Mouse (Mus musculus) embryonic facial prominence, embryonic 11.5 days (tissue): Measurements from ENCODE around the gene Sel1l. TPM values are rescaled to one million over a fixed set of nuclear protein-coding genes. Genes with fewer than 3 reads are reported as not detected.

Experiments used
- ATAC-seq: fragments of 200-750 bp; cut with Nextera tagmentation; replicated peaks from 2 replicates; pipeline ENCODE4 v1.8.0; 2017; ENCODE audit warnings: low read depth; ENCODE audit not compliant: insufficient number of reproducible peaks, low FRiP score, low TSS enrichment
- DNase-seq: peaks from one replicate; pipeline ENCODE4 v3.0.0-alpha.2; 2015; ENCODE audit warnings: low spot score
- H3K27ac ChIP-seq: fragments of 300-500 bp; sonication (generic); replicated peaks from 2 replicates; pipeline ENCODE4 v1.5.1; 2014; ENCODE audit warnings: mild to moderate bottlenecking, low read depth, low read length, control low read depth
- H3K27me3 ChIP-seq: fragments of 300-500 bp; sonication (generic); 2 replicates; pipeline ENCODE4 v1.6.1; 2014; ENCODE audit warnings: mild to moderate bottlenecking, low read length, moderate library complexity, mixed read lengths; ENCODE audit not compliant: control insufficient read depth, insufficient read depth
- H3K36me3 ChIP-seq: fragments of 300-500 bp; sonication (generic); replicated peaks from 2 replicates; pipeline ENCODE4 v1.6.1; 2014; ENCODE audit warnings: low read depth, mild to moderate bottlenecking, low read length, moderate library complexity, mixed read lengths; ENCODE audit not compliant: control insufficient read depth, insufficient read depth
- H3K4me1 ChIP-seq: fragments of 300-500 bp; sonication (generic); 2 replicates; pipeline ENCODE4 v1.6.1; 2014; ENCODE audit warnings: low read length, mixed read lengths; ENCODE audit not compliant: control insufficient read depth, insufficient read depth
- H3K4me2 ChIP-seq: fragments of 300-500 bp; sonication (generic); 2 replicates; pipeline ENCODE4 v1.6.1; 2014; ENCODE audit warnings: low read depth, mild to moderate bottlenecking, control low read depth, low read length, moderate library complexity
- H3K4me3 ChIP-seq: fragments of 300-500 bp; sonication (generic); 2 replicates; pipeline ENCODE4 v1.5.1; 2014; ENCODE audit warnings: low read depth, low read length, control low read depth
- H3K9ac ChIP-seq: fragments of 300-500 bp; sonication (generic); replicated peaks from 2 replicates; pipeline ENCODE4 v1.6.1; 2014; ENCODE audit warnings: mild to moderate bottlenecking, control low read depth, low read length
- H3K9me3 ChIP-seq: fragments of 300-500 bp; sonication (generic); replicated peaks from 2 replicates; pipeline ENCODE4 v1.6.1; 2016; ENCODE audit warnings: mild to moderate bottlenecking, low read length, inconsistent platforms, mixed read lengths; ENCODE audit not compliant: control insufficient read depth
- WGBS: fragments of 180-500 bp; shearing (Covaris S2); extraction: QIAGEN DNeasy Blood & Tissue Kit; methylation state at CpG from one replicate; pipeline ENCODE4 v1.1.7; 2014; 5-methylcytosine and 5-hydroxymethylcytosine counted together
- polyA plus RNA-seq: library from polyadenylated mRNA; unstranded; fragments of >200 nt; fragmentation: Nextera tagmentation; extraction: Ambion mirVana; gene quantifications from 2 replicates; pipeline ENCODE4 v1.2.1, GENCODE M21; 2014

Sel1l gene
- polyA plus RNA-seq, 1 experiment from 2014 or later: 68.8 TPM

DNA sequence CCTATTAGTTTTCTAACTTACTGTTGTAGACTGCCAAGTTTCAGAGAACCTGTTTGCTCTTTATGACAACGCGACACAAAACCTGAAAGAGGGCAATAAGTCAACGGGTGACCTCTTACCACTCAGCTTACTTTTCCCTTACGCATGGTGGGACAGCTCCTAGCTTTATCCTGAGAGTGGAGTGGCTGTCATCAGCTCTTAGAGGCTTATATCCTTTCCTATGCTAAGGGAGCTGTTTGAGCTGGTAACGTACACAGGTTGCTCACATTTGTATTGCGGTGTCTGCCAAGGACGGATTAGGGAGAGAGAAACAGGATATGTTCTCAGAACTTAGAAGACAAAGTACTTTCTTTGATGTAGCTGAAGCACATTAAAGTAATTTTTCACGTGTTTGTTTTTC is 5.4 kb upstream of the Sel1l start:
- no peak overlapping the region for H3K4me3 ChIP-seq
- H3K27ac ChIP-seq: no peak overlapping the region
- DNase-seq: no peak
- H3K27me3 ChIP-seq: no peaks in the 10 kb centered on the region
- no peaks in the 10 kb centered on the region for H3K36me3 ChIP-seq
- H3K9ac ChIP-seq: no peak overlapping the region
- no peak overlapping the region for H3K4me2 ChIP-seq
- no peaks in the 10 kb centered on the region for H3K4me1 ChIP-seq
- ATAC-seq: no peak
- 65% methylated on average over 8 of the region's 8 CpGs for WGBS
- no peaks in the 10 kb centered on the region for H3K9me3 ChIP-seq

DNA sequence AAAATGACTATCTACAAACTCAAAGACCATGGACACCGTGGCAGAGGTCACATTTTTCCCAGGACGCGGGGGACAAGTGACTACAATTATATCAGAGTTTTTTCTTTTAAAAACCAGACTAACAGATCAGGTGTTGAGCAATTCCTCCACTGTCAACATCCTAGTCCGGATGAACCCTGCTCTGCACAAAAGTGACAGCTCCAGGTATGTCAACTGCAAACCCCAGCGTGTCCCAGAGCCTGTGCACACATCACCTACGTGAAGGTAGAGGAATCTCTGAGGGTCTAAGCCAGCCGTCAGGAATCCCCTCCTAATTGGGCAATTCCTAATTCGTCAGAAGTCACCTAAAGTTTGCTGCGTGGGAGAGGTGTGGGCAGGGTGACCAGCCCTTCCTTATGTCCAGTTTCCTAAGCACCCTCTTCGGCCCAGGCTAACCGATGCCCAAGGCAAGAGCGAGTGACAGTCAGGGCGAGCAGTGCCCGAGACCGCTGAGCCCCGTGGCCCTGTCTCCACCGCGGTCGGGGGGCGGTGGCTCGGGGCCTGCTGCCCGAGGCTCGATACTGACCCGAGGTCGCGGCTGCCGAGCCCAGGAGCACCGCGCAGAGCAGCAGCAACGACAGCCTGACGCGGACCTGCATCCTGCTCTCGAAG is 438 bp downstream of the Sel1l start:
- H3K27ac ChIP-seq: no peak overlapping the region
- WGBS: 3% methylated on average over 33 of the region's 33 CpGs
- peak overlapping the region; percentile 80 for H3K9ac ChIP-seq
- no peaks in the 10 kb centered on the region for H3K9me3 ChIP-seq
- H3K36me3 ChIP-seq: no peaks in the 10 kb centered on the region
- H3K4me2 ChIP-seq: peak overlapping the region; percentile 86
- no peaks in the 10 kb centered on the region for H3K27me3 ChIP-seq
- DNase-seq: no peak
- no peaks in the 10 kb centered on the region for H3K4me1 ChIP-seq
- peak; percentile 72 for ATAC-seq
- peak overlapping the region; percentile 86 for H3K4me3 ChIP-seq

GRCm38 (mm10) chr12:91846038-91846437 is 2.9 kb downstream of the Sel1l start:
- Histone ChIP-seq H3K36me3 (no peaks in the 10 kb centered on the region), H3K9me3 (no peaks in the 10 kb centered on the region), H3K4me2 (no peak overlapping the region), H3K9ac (no peak overlapping the region), H3K27me3 (no peaks in the 10 kb centered on the region), H3K27ac (no peak overlapping the region), H3K4me1 (no peaks in the 10 kb centered on the region), H3K4me3 (no peak overlapping the region)
- DNase-seq (no peak), ATAC-seq (no peak)
- WGBS: 93% methylated on average over 6 of the region's 6 CpGs

DNA sequence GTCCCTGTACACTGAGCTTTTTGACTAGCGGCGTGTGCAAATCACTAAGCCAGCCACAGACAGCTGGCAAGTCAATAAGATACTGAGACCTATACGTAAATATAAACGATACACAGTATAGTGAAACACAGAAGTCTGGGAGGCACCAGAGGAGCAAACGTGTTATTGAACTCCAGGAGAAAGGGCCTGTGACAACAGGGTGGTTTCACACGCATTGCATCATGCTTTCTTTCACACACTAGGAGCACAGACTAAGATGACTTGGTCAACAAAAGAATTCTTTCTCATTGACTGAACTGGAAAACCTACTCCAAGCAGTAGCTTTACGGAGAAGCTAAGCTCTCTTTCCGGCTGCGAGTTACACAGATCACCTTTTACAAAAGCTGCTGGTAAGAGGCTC is 3.6 kb downstream of the Sel1l start:
- ATAC-seq (no peak), DNase-seq (no peak)
- Histone ChIP-seq H3K9me3 (no peaks in the 10 kb centered on the region), H3K27ac (no peak overlapping the region), H3K4me3 (no peak overlapping the region), H3K4me2 (no peak overlapping the region), H3K4me1 (no peaks in the 10 kb centered on the region), H3K36me3 (no peaks in the 10 kb centered on the region), H3K27me3 (no peaks in the 10 kb centered on the region), H3K9ac (no peak overlapping the region)
- WGBS: 90% methylated on average over 9 of the region's 9 CpGs

GRCm38 (mm10) chr12:91844542-91844941 is 4.4 kb downstream of the Sel1l start:
- no peak overlapping the region for H3K27ac ChIP-seq
- 36% methylated on average over 4 of the region's 4 CpGs for WGBS
- no peaks in the 10 kb centered on the region for H3K4me1 ChIP-seq
- no peaks in the 10 kb centered on the region for H3K9me3 ChIP-seq
- DNase-seq (no peak), ATAC-seq (no peak)
- no peaks in the 10 kb centered on the region; the same call in 1 of the 2 replicates for H3K36me3 ChIP-seq
- no peak overlapping the region for H3K4me3 ChIP-seq
- no peaks in the 10 kb centered on the region for H3K27me3 ChIP-seq
- H3K4me2 ChIP-seq: no peak overlapping the region
- no peak overlapping the region for H3K9ac ChIP-seq

DNA sequence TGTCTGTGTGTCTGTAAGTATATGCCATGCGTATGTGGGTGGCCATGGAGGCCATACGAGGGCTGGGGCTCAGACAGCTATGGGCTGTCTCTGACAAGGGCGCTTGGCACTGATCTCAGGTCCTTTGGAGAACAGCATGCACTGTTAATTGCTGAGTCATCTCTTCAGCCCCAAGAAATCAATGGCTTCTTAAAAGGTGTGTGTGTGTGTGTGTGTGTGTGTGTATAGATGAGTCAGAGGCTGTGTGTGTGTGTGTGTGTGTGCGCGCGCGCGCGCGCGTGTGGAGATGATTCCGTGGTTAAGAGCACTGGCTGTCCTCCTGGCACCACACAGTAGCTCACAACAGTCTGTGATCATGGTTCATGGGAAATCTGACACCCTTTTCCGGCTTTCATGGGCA is 5.1 kb downstream of the Sel1l start:
- Histone ChIP-seq H3K4me3 (no peak overlapping the region), H3K9me3 (no peaks in the 10 kb centered on the region), H3K4me1 (no peaks in the 10 kb centered on the region), H3K4me2 (no peak overlapping the region), H3K36me3 (peaks cover 2% of the 10 kb centered on the region; the same call in 1 of the 2 replicates), H3K27ac (no peak overlapping the region), H3K27me3 (no peaks in the 10 kb centered on the region), H3K9ac (no peak overlapping the region)
- DNase-seq (no peak), ATAC-seq (no peak)
- WGBS: 94% methylated on average over 13 of the region's 13 CpGs

GRCm38 (mm10) chr12:91841714-91842113 is 7.2 kb downstream of the Sel1l start:
- no peak overlapping the region for H3K4me3 ChIP-seq
- H3K9ac ChIP-seq: no peak overlapping the region
- no peaks in the 10 kb centered on the region for H3K27me3 ChIP-seq
- no peak for ATAC-seq
- H3K27ac ChIP-seq: no peak overlapping the region
- no peak overlapping the region for H3K4me2 ChIP-seq
- peaks cover 4% of the 10 kb centered on the region; the same call in 1 of the 2 replicates for H3K36me3 ChIP-seq
- H3K4me1 ChIP-seq: no peaks in the 10 kb centered on the region
- 89% methylated on average over 6 of the region's 6 CpGs for WGBS
- DNase-seq: no peak
- H3K9me3 ChIP-seq: no peaks in the 10 kb centered on the region

- 65% methylated on average over 7 of the region's 7 CpGs for WGBS
- H3K27me3 ChIP-seq: no peaks in the 10 kb centered on the region
- DNase-seq: no peak
Observed at GRCm38 (mm10) chr12:91838261-91838660, 10.7 kb downstream of the Sel1l start.

More at GRCm38 (mm10) chr12:91838261-91838660, 10.7 kb downstream of the Sel1l start:
- Histone ChIP-seq H3K9ac (no peak overlapping the region), H3K9me3 (no peaks in the 10 kb centered on the region), H3K4me1 (no peaks in the 10 kb centered on the region), H3K27ac (no peak overlapping the region), H3K4me2 (no peak overlapping the region), H3K36me3 (peaks cover 4% of the 10 kb centered on the region; the same call in 1 of the 2 replicates), H3K4me3 (no peak overlapping the region)
- ATAC-seq: no peak
